Mouse (Mus musculus) retina, postnatal 1 day (tissue): ENCODE data around the gene Galnt18.
A peak's percentile ranks its signal among the peaks of the same experiment; 100 is the strongest.

Source experiments
- DNase-seq: peaks from one replicate; pipeline ENCODE4 v3.0.0-alpha.2; 2012

Gene Galnt18

DNA sequence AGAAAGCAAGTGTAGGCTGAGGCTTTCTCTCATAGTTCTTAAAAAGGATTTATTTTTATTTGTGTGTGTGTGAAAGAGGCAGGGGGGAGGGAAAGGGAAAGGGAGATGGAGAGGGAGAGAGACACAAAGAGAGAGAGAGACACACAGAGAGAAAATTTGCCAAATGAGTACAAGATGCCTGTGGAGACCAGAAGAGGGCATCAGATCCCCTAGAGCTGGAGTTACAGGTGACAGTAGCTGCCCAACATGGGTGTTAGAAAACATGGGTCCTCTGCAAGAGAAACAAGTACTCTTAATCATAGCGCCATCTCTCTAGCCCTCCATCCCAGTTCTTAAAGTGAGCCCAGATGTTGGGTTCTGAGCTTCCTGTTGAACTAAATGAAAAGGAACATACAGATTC, 228.8 kb downstream of the Galnt18 start:
- no peak for DNase-seq

- peak; percentile 39 for DNase-seq
Observed at GRCm38 (mm10) chr7:111547069-111547468, 232.7 kb downstream of the Galnt18 start.

DNA sequence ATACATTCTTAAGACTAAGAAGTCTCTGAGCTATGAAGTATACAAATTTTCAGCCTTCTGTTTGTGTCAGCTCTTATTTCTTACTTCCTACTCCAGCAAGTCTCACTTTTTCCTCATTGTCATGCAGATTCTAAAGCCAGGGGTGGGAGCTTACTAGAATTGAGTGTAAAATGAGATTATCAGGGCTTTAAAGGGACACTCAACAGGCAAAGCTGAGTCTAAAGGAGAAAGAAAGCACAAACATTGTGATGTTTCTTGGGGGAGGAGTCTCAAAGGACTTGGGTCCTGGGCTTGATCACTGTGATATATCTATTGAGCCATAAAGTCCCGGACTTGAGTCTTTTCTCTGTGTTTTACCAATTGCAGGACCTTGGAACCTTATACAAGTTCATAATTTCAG, 234.2 kb downstream of the Galnt18 start:
- no peak for DNase-seq

DNA sequence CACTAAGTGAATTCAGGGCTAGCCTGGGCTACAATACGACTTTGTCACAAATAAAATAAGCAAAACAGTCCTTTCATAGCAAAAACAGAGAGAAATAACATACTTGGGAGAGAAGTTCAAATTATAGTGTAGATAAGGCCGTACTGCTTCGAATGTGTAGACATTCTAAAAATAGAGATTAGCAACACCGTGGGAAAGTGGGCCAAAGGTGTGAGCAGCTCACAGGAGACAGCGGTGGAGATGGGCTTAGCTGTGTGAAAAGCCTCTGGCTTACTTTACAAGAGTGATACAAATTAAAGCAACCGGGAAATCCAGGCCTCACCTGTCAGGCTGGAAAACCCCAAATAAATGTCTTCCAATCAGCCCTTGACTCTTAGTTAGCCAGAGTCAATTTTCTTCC, 241.8 kb downstream of the Galnt18 start:
- no peak for DNase-seq

GRCm38 (mm10) chr7:111534826-111535405, 244.9 kb downstream of the Galnt18 start:
- DNase-seq = no peak

GRCm38 (mm10) chr7:111528961-111529643, 250.7 kb downstream of the Galnt18 start:
- DNase-seq = no peak

DNA sequence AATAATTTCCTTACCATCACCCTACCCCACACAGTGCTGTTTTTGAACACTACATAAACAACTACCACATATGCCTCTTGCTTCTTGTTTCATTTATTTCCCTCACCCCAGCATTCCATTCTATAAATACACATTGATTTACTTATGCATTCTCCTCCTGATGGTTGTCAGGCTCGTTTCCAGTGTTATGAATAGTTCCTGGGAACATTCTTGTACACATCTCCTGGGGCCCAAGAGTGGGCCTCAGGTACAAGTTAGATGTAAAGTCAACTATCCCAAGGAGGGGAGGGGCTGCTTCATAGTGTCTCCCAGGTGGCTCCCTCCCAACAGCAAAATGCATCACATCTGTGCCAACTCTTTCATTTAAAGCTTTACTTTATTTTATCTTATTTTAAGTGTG, 251.3 kb downstream of the Galnt18 start:
- no peak for DNase-seq

GRCm38 (mm10) chr7:111520881-111521280, 258.9 kb downstream of the Galnt18 start:
- DNase-seq = no peak

GRCm38 (mm10) chr7:111518581-111519242, 261.1 kb downstream of the Galnt18 start:
- no peak for DNase-seq

- no peak for DNase-seq
Observed at GRCm38 (mm10) chr7:111516882-111517281, 262.9 kb downstream of the Galnt18 start.

GRCm38 (mm10) chr7:111515471-111515870, 264.3 kb downstream of the Galnt18 start:
- DNase-seq = no peak

GRCm38 (mm10) chr7:111509167-111509854, 270.5 kb downstream of the Galnt18 start:
- no peak for DNase-seq

DNA sequence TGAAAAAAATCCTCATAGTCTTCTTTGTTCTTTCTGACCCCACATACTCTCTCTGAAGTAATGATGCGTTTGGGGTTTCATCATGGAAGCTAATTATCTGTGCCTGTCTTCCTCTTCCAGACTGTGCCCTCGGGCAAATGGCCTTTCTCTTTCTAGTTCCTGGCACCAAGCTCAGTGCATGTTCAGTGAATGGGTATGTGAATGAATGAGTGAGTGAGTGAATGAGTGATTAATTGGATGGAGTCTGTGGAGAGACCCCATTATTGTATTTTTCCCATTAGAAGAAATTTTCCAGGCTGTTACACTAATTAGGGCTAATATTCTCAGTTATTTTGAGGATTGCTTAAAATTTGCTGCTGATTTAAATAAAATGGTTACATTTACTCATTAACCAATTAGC, 279.2 kb downstream of the Galnt18 start:
- no peak for DNase-seq

DNA sequence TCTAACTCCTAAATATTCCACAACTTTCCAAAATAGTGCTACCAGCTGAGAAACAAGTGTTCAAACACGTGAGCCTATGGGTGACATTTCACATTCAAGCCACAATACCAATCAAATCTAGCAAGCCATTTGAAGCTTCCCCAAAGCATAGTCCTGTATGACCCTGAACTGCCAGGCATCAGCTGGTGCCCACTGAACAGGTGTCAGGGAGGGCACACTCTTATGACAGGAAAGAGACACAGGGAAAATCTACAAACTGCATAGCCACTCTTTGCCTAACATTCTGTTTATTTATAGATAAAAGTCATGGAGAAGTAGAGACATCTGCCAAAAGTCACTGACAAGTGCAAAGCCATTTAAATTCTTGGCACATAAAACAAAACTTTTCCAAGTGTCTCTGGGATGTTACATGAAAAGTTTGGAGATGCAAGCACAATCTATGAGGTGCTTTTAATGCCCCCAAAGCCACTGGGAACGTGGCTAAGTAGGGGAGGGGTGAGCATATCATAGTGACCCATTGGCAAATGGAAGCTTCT, 280.5 kb downstream of the Galnt18 start:
- DNase-seq = no peak

- no peak for DNase-seq
Observed at GRCm38 (mm10) chr7:111497191-111497590, 282.6 kb downstream of the Galnt18 start.

DNA sequence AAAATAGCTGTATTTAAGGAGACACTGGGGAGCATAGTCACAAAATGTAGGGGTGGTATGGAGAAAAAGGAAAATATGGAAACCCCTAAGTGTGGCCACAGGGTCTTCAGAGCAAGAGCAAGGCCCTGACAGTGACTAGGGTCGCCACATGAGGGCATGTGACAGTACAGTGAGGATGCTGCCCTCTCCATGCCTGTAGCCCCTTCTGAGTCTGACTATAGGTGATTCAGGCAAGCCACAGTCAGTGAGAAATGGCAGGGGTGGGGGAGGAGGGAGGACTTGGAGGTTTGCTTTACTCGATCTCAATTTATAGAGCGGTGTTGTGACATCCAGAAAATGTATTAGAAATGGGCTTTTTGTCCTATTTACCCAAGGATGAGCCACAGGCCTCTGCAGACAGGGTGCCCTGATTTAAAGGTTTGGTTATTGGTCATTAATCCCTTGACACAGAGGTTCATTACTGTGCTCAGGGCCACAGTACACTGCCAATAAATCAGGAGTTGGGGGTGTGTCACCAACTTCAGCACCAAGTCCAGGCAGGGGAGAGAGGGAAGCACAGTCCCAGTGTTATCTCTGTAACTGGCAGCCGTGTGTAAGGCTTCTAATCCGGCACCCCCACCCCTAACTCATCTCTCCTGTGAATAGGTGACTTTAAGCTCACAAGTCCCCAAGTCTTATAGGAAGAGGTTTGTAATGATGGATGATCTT, 287.4 kb downstream of the Galnt18 start:
- no peak for DNase-seq

- DNase-seq = no peak
Observed at GRCm38 (mm10) chr7:111491566-111491965, 288.2 kb downstream of the Galnt18 start.

DNA sequence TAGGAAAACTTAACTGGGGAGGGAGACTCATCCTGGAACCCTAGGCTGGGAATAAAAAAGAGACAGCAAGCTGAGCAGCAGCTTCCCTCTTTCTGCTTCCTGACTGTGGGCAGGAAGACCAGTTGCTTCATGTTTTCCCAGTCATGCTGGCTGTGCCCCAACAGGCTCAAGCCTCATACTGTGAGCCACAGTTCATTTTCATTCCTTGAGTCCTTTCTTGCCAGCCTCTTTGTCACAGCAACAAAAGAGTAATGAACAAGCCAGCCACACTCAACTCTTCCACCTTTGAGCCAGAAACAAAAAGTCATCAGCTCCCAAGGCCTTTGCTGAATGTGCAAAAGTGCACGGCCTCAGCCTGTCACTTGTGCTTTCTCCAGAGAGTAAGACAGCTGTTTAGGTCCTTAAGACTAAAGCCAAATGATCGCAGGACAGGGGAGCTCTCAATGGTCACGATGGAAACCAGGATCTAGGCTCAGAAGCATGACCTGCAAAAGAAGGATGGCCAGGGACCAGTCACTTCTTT, 292.9 kb downstream of the Galnt18 start:
- no peak for DNase-seq

- no peak for DNase-seq
Observed at GRCm38 (mm10) chr7:111483896-111484295, 295.9 kb downstream of the Galnt18 start.

DNA sequence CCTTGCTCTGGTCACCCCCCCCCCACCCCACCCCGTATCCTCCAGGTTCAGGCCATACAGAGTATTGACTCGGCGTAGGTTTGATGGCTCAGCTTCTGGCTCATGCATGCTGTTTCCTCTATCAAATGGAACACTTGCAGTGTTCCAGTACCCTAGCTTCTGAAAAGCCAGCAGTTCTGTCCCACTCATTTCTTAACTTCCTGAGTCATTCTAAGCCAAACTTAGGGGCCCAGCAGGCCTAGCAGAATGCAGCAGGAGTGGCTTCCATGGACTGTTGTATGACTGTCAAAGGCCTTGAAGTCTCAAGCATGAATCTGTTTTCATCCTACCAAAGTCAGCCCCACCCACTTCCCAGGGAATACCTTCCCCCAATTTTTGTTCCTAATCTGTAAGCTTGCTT, 296.5 kb downstream of the Galnt18 start:
- DNase-seq = no peak

DNA sequence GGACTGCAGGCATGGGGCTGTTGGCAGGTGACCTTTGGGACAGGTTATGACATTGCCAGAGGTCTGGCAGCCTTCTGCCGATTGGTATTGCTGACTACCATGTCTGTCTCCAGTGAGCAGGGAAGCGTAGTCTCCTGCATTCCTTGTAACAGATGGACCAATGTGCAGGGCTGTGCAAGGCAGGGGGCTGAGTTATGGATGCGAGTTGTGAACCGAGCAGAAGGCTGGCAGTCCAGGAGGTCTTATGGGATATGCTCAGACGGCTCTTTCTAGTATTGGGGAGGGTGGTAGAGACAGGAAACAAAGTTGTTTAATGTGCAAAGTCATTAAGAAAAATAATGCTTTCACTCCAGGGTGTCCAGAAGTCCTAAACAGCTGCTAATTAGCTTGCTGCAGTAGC, 312.1 kb downstream of the Galnt18 start:
- no peak for DNase-seq

- no peak for DNase-seq
Observed at GRCm38 (mm10) chr7:111466720-111467119, 313.1 kb downstream of the Galnt18 start.

- DNase-seq = no peak
Observed at GRCm38 (mm10) chr7:111466121-111466520, 313.7 kb downstream of the Galnt18 start.
